Mouse (Mus musculus) left cerebral cortex, postnatal 10 days (tissue): Measurements from ENCODE around the gene Bcap31. TPM values are rescaled to one million over a fixed set of nuclear protein-coding genes. Genes with fewer than 3 reads are reported as not detected.
A peak's percentile ranks its signal among the peaks of the same experiment; 100 is the strongest.

ENCODE experiments used
- DNase-seq, 2 experiments: peaks; one replicate each; pipeline ENCODE4 v3.0.0; 2021 to 2022; ENCODE audit warnings: low spot score in 2 of 2, mixed read lengths in 1 of 2; ENCODE audit errors: extremely low spot score in 1 of 2
- intact Hi-C: fragments of 180-260 bp; cut with DNase I; formaldehyde crosslinking; loops from one replicate; pipeline ENCODE4 v1.15.1; 2025
- total RNA-seq, 2 experiments: library from RNA; stranded (reverse); gene quantifications; 2 replicates each; pipeline ENCODE4 v1.2.3; 2021

The Bcap31 gene
- total RNA-seq, 2 experiments from 2014 or later: 71.6 to 77.0 TPM

- no peak for DNase-seq
- intact Hi-C loops: loop anchor here (5.0 kb wide), 1 partner anchor 79 kb away; no protein-coding TSS in a partner anchor
Measured at GRCm38 (mm10) chrX:73650869-73651268, 65.1 kb downstream of the Bcap31 start.

GRCm38 (mm10) chrX:73645121-73645520 lies 70.9 kb downstream of the Bcap31 start:
- DNase-seq: no peak
- intact Hi-C loops: no loop called here

- DNase-seq: peak in 1 of 2 experiments; percentile 38
- intact Hi-C loops: no loop called here
Measured at GRCm38 (mm10) chrX:73639901-73640469, 76.0 kb downstream of the Bcap31 start.

- DNase-seq: peak in 1 of 2 experiments; percentile 49
- intact Hi-C loops: no loop called here
Measured at GRCm38 (mm10) chrX:73639255-73639675, 76.7 kb downstream of the Bcap31 start, which contains the start of gene Dusp9. Gene Dusp9 (plus strand): TSS chrX:73639419.

GRCm38 (mm10) chrX:73637415-73637814 lies 78.6 kb downstream of the Bcap31 start:
- DNase-seq: peak in 1 of 2 experiments; percentile 39
- intact Hi-C loops: no loop called here

Other genes starting within 250 kb of the Bcap31 start
- 10 to 100 TPM; 33.2 to 34.7 TPM for gene Bgn, start 232.6 kb downstream of the Bcap31 start, total RNA-seq
- 10 to 100 TPM; 63.9 to 64.2 TPM for gene Atp2b3, start 213.1 kb downstream of the Bcap31 start, total RNA-seq
- gene Dusp9, start 76.8 kb downstream of the Bcap31 start, total RNA-seq: under 1 TPM; 0.47 to 0.87 TPM
- gene Pnck, start 56.1 kb downstream of the Bcap31 start, total RNA-seq: 100 to 1,000 TPM; 152 to 154 TPM
- 10 to 100 TPM; 61.8 to 64.8 TPM for gene Slc6a8, start 43.0 kb downstream of the Bcap31 start, total RNA-seq
- 10 to 100 TPM; 15.0 to 16.2 TPM for gene Abcd1, start 422 bp upstream of the Bcap31 start, total RNA-seq
- gene Plxnb3, start 40.9 kb upstream of the Bcap31 start, total RNA-seq: 1 to 10 TPM; 4.5 to 6.8 TPM
- gene Srpk3, start 58.2 kb upstream of the Bcap31 start, total RNA-seq: 1 to 10 TPM; 1.8 to 2.2 TPM
- gene Idh3g, start 70.7 kb upstream of the Bcap31 start, total RNA-seq: 100 to 1,000 TPM; 148 to 149 TPM
- gene Ssr4, start 70.9 kb upstream of the Bcap31 start, total RNA-seq: 100 to 1,000 TPM in 1 of 2 experiments, 10 to 100 TPM in 1; 98.0 to 117 TPM
- 100 to 1,000 TPM; 121 to 134 TPM for gene Pdzd4, start 108.8 kb upstream of the Bcap31 start, total RNA-seq
- gene Avpr2, start 175.9 kb upstream of the Bcap31 start, total RNA-seq: not detected
- gene L1cam, start 179.9 kb upstream of the Bcap31 start, total RNA-seq: 100 to 1,000 TPM; 414 to 459 TPM
- 1 to 10 TPM; 5.3 to 5.4 TPM for gene Arhgap4, start 205.7 kb upstream of the Bcap31 start, total RNA-seq
- gene Naa10, start 205.8 kb upstream of the Bcap31 start, total RNA-seq: 10 to 100 TPM; 56.9 to 60.6 TPM
- 1 to 10 TPM; 3.1 to 5.1 TPM for gene Renbp, start 214.7 kb upstream of the Bcap31 start, total RNA-seq